Mouse (Mus musculus) embryonic facial prominence, embryonic 10.5 days (tissue): ENCODE data around the gene Nxnl1. TPM values are rescaled to one million over a fixed set of nuclear protein-coding genes. Genes with fewer than 3 reads are reported as not detected.
A peak's percentile ranks its signal among the peaks of the same experiment; 100 is the strongest.

Experiments
- DNase-seq: peaks from one replicate; pipeline ENCODE4 v3.0.0-alpha.2; 2017; ENCODE audit warnings: low spot score
- H3K27ac ChIP-seq: fragments of 300-500 bp; sonication (generic); replicated peaks from 2 replicates; pipeline ENCODE4 v1.5.1; 2016; ENCODE audit warnings: mild to moderate bottlenecking
- H3K27me3 ChIP-seq: fragments of 300-500 bp; sonication (generic); replicated peaks from 2 replicates; pipeline ENCODE4 v1.6.1; 2016; ENCODE audit warnings: low read depth, mild to moderate bottlenecking; ENCODE audit not compliant: poor library complexity, severe bottlenecking
- H3K36me3 ChIP-seq: fragments of 300-500 bp; sonication (generic); replicated peaks from 2 replicates; pipeline ENCODE4 v1.6.1; 2016; ENCODE audit warnings: mild to moderate bottlenecking, moderate library complexity
- H3K4me1 ChIP-seq: fragments of 300-500 bp; sonication (generic); 2 replicates; pipeline ENCODE4 v1.6.1; 2016
- H3K4me3 ChIP-seq: fragments of 300-500 bp; sonication (generic); 2 replicates; pipeline ENCODE4 v1.5.1; 2016; ENCODE audit warnings: mild to moderate bottlenecking, moderate library complexity
- H3K9me3 ChIP-seq: fragments of 300-500 bp; sonication (generic); 2 replicates; pipeline ENCODE4 v1.6.1; 2016; ENCODE audit warnings: mild to moderate bottlenecking
- WGBS: fragments of 180-500 bp; shearing (Covaris S2); methylation state at CpG from one replicate; pipeline ENCODE4 v1.1.7; 2016; 5-methylcytosine and 5-hydroxymethylcytosine counted together
- polyA plus RNA-seq: library from polyadenylated mRNA; unstranded; fragments of >200 nt; fragmentation: Nextera tagmentation; extraction: Ambion mirVana; gene quantifications from 2 replicates; pipeline ENCODE4 v1.2.1, GENCODE M21; 2016

Nxnl1 gene
- polyA plus RNA-seq, 1 experiment from 2014 or later: 0.15 TPM

GRCm38 (mm10) chr8:71595862-71596261 lies 29.5 kb upstream of the Nxnl1 start:
- 8% methylated on average over 27 of the region's 27 CpGs for whole genome bisulfite sequencing
- peaks cover 25% of the 10 kb centered on the region for H3K36me3 ChIP-seq
- peaks cover 39% of the 10 kb centered on the region for H3K4me1 ChIP-seq
- peak overlapping the region; percentile 55 for H3K27ac ChIP-seq
- peak overlapping the region; percentile 31 for H3K4me3 ChIP-seq
- DNase-seq: peak; percentile 92
- peaks cover 22% of the 10 kb centered on the region for H3K27me3 ChIP-seq
- no peaks in the 10 kb centered on the region for H3K9me3 ChIP-seq

GRCm38 (mm10) chr8:71594324-71594722 lies 27.9 kb upstream of the Nxnl1 start:
- whole genome bisulfite sequencing: 92% methylated on average over 4 of the region's 4 CpGs

GRCm38 (mm10) chr8:71593556-71594323 lies 27.3 kb upstream of the Nxnl1 start:
- no peak for DNase-seq
- H3K4me1 ChIP-seq: peaks cover 42% of the 10 kb centered on the region
- no peak overlapping the region for H3K27ac ChIP-seq

More at GRCm38 (mm10) chr8:71594324-71594722, 27.9 kb upstream of the Nxnl1 start:
- no peaks in the 10 kb centered on the region for H3K9me3 ChIP-seq
- 0 out of 2 replicates have a peak overlapping the region, but pooled peaks have one; percentile 1 for H3K4me3 ChIP-seq
- H3K27me3 ChIP-seq: peaks cover 20% of the 10 kb centered on the region
- peaks cover 25% of the 10 kb centered on the region for H3K36me3 ChIP-seq
- no peak overlapping the region for H3K27ac ChIP-seq
- DNase-seq: no peak
- H3K4me1 ChIP-seq: peaks cover 42% of the 10 kb centered on the region

GRCm38 (mm10) chr8:71592374-71593170 lies 26.2 kb upstream of the Nxnl1 start:
- WGBS: 5% methylated on average over 60 of the region's 60 CpGs
- DNase-seq: no peak
- peaks cover 42% of the 10 kb centered on the region for H3K4me1 ChIP-seq

More at GRCm38 (mm10) chr8:71593556-71594323, 27.3 kb upstream of the Nxnl1 start:
- Histone ChIP-seq H3K36me3 (peaks cover 20% of the 10 kb centered on the region), H3K27me3 (peaks cover 16% of the 10 kb centered on the region), H3K4me3 (peak overlapping the region; percentile 93; the same call in 1 of the 2 replicates), H3K9me3 (no peaks in the 10 kb centered on the region)
- 95% methylated on average over 8 of the region's 8 CpGs for WGBS

GRCm38 (mm10) chr8:71591471-71592373 lies 25.3 kb upstream of the Nxnl1 start, which contains the start of gene Pgls:
Gene Pgls (plus strand): TSS chr8:71592176.
- DNase-seq: peak; percentile 97
- peaks cover 16% of the 10 kb centered on the region for H3K27me3 ChIP-seq
- peak within 1 kb of the TSS; percentile 97 for H3K27ac ChIP-seq
- H3K36me3 ChIP-seq: peaks cover 23% of the 10 kb centered on the region
- H3K4me3 ChIP-seq: peak within 1 kb of the TSS; percentile 93
- peaks cover 42% of the 10 kb centered on the region for H3K4me1 ChIP-seq
- H3K9me3 ChIP-seq: no peaks in the 10 kb centered on the region
- WGBS: under 1% methylated on average over 71 of the region's 71 CpGs

More at GRCm38 (mm10) chr8:71592374-71593170, 26.2 kb upstream of the Nxnl1 start:
- Histone ChIP-seq H3K27me3 (peaks cover 16% of the 10 kb centered on the region), H3K36me3 (peaks cover 20% of the 10 kb centered on the region), H3K9me3 (no peaks in the 10 kb centered on the region), H3K27ac (peak overlapping the region; percentile 97), H3K4me3 (peak overlapping the region; percentile 93)

- DNase-seq: no peak
- Histone ChIP-seq H3K27ac (peak overlapping the region; percentile 97; the same call in 1 of the 2 replicates), H3K4me3 (peak overlapping the region; percentile 93), H3K27me3 (peaks cover 16% of the 10 kb centered on the region), H3K9me3 (no peaks in the 10 kb centered on the region), H3K4me1 (peaks cover 37% of the 10 kb centered on the region), H3K36me3 (peaks cover 28% of the 10 kb centered on the region)
- 33% methylated on average over 5 of the region's 5 CpGs for WGBS
These were observed 24.6 kb upstream of the Nxnl1 start for GRCm38 (mm10) chr8:71591017-71591416.

- peaks cover 33% of the 10 kb centered on the region for H3K36me3 ChIP-seq
- DNase-seq: no peak
- H3K4me1 ChIP-seq: peaks cover 22% of the 10 kb centered on the region
- no peak overlapping the region for H3K4me3 ChIP-seq
- 63% methylated on average over 3 of the region's 3 CpGs for WGBS
- H3K9me3 ChIP-seq: no peaks in the 10 kb centered on the region
- no peak overlapping the region for H3K27ac ChIP-seq
- H3K27me3 ChIP-seq: peaks cover 16% of the 10 kb centered on the region
These were observed 22.4 kb upstream of the Nxnl1 start for GRCm38 (mm10) chr8:71588762-71589161.

GRCm38 (mm10) chr8:71586891-71587290 lies 20.5 kb upstream of the Nxnl1 start:
- 80% methylated on average over 2 of the region's 2 CpGs for WGBS
- Histone ChIP-seq H3K4me1 (peaks cover 9% of the 10 kb centered on the region), H3K27me3 (peaks cover 16% of the 10 kb centered on the region), H3K4me3 (no peak overlapping the region), H3K9me3 (no peaks in the 10 kb centered on the region), H3K27ac (no peak overlapping the region), H3K36me3 (peaks cover 31% of the 10 kb centered on the region)
- peak; percentile 62 for DNase-seq

GRCm38 (mm10) chr8:71580201-71580600 lies 13.8 kb upstream of the Nxnl1 start:
- Histone ChIP-seq H3K27me3 (peaks cover 33% of the 10 kb centered on the region), H3K4me1 (no peaks in the 10 kb centered on the region)
- WGBS: 34% methylated on average over 9 of the region's 9 CpGs

GRCm38 (mm10) chr8:71579476-71579875 lies 13.1 kb upstream of the Nxnl1 start:
- 89% methylated on average over 14 of the region's 14 CpGs for WGBS
- Histone ChIP-seq H3K36me3 (peaks cover 25% of the 10 kb centered on the region), H3K4me1 (no peaks in the 10 kb centered on the region), H3K4me3 (no peak overlapping the region), H3K9me3 (no peaks in the 10 kb centered on the region), H3K27me3 (peaks cover 33% of the 10 kb centered on the region), H3K27ac (no peak overlapping the region)
- no peak for DNase-seq

More at GRCm38 (mm10) chr8:71580201-71580600, 13.8 kb upstream of the Nxnl1 start:
- H3K27ac ChIP-seq: no peak overlapping the region
- no peak overlapping the region for H3K4me3 ChIP-seq
- no peak for DNase-seq
- H3K9me3 ChIP-seq: no peaks in the 10 kb centered on the region
- H3K36me3 ChIP-seq: peaks cover 33% of the 10 kb centered on the region

GRCm38 (mm10) chr8:71579009-71579408 lies 12.6 kb upstream of the Nxnl1 start:
- no peak for DNase-seq
- H3K27me3 ChIP-seq: peaks cover 33% of the 10 kb centered on the region
- H3K9me3 ChIP-seq: no peaks in the 10 kb centered on the region
- no peak overlapping the region for H3K4me3 ChIP-seq
- 85% methylated on average over 1 of the region's 1 CpGs for WGBS
- H3K36me3 ChIP-seq: peaks cover 21% of the 10 kb centered on the region
- no peaks in the 10 kb centered on the region for H3K4me1 ChIP-seq
- no peak overlapping the region for H3K27ac ChIP-seq
